Mouse (Mus musculus) layer of hippocampus, postnatal 14 days (tissue): ENCODE measurements at regions not wholly inside any gene's neighbourhood (a gene's known extent, or its start where the extent isn't known, plus 50 kb on each side); places are given as distances from the start of the nearest gene placed in this dataset.
"Not testable (repeated sequence)": the region's sequence is repeated elsewhere in the genome, so short reads cannot be mapped to it uniquely, and the experiment has no call there.

Experiments
- DNase-seq, 2 experiments: peaks; one replicate each; pipeline ENCODE4 v3.0.0; 2021 to 2022; ENCODE audit warnings: low spot score in 2 of 2, mixed read lengths in 1 of 2

GRCm38 (mm10) chr13:85035903-85036302 is 153.3 kb upstream of the Ccnh start:
- DNase-seq, result no peak

- DNase-seq, result no peak
These were observed 152.4 kb upstream of the Ccnh start for GRCm38 (mm10) chr13:85036830-85037229.

DNA sequence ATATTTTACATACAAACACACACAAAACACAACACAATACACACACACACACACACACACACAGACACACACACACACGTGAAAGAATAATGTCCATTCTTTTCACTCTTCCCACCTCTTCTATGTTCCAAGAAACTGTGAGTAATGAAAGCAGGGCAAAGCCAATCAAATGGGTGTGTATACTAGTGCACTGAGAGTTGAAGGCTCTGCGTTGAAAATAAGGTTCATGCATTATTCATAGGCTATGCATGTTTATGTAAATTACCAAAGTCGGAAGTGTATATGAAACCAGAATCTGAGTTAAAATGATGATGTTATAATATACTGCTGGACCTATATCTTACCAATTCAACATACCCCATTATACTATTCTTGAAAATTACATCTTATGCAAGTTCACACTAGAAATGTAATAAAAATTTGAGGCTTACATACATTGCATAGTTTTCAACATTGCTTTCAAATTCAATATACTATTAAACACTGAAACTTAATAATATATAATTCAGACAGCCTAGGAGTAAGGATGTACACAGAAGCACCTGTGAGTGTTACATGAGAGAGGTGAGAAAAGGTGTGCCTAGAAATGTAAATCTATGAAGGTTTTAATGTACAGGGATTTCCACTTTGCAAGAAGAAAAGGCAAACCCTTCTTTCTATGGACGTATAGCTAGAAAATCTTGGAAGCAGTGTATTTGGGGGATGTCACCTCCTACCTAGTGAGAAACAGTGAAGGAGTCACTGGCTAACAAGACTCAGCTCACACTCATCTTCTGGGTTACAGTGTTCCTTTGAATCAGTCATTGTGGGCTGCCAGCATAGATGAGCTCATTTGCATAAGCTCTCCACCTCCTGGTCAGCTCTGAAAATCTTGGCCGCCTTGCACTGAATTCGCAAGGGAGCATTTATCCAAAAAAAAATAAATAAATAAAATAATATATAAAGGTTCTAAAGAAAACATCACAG is 122.3 kb upstream of the Ccnh start:
- peak in 1 of 2 experiments; percentile 25 for DNase-seq

DNA sequence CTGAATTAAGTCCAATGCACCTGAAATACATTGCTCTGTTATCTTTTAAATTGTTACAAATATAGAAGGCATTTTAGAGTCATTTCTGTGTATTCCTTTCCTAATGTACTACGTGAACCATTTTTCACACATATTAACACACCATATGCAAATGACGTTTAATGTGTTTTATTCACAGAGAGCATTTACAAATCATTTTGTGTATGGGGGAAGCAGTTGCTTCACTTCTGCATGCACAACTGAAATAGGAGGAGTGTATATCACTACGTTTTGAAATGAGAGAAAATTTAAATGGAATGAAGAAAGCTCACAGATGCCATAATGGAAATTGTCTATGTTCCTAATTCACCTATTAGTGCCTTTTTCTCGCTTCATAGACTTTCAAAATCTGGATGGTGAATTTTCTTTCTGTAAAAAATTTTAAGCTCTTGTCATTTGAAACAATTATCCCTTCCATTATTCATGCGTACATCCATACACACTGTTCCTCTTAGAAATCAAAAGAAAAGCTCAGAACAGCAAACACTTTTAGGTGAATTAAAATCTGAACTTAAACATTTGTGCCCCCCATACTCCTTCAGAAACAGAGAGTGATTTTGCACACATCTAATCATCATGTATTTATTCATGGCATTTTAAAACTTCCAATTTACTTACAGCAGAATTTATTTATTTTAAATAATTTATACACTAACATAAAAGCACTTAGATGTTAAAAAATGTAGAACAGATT is 121.5 kb upstream of the Ccnh start:
- no peak for DNase-seq

DNA sequence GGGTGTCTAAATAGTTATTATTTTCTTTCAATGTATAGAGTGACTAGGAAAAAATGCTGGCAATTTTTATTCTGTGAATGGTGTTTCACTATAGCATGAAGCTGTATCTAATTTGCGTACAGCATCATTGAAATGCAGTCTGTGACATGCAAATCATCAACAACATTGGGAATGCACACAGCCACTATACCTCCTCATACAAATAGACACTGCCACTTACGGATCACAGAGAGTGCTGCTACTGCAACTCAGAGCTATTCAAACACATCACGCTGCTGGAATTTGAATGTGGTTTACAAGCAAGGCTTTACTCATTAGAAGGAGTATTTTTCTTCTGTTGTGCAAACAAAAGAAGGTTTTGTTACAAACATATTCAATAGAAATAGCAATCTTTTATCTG is 120.8 kb upstream of the Ccnh start:
- DNase-seq, result peak in 1 of 2 experiments; percentile 13

- peak in 1 of 2 experiments; percentile 51 for DNase-seq
These were observed 105.9 kb upstream of the Ccnh start for GRCm38 (mm10) chr13:85083335-85083734.

DNA sequence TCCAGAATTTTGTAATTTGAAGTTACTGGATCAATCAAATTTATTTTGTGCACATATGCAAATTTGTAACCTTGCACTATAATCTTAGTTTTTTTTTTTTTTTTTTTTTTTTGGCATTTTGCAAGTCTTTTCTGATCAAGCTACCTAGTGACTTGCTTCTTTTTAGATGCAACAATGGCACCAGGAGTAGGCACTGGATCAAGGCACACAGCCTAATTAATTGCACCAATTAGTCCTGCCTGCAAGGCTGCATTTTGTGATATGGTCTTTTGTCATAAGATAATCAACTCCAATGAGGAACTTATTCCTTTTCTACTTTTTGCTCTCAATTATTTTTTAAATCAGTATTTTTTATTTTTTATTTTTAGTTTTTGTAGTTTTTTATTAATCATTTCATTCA is 105.5 kb upstream of the Ccnh start:
- no peak for DNase-seq

DNA sequence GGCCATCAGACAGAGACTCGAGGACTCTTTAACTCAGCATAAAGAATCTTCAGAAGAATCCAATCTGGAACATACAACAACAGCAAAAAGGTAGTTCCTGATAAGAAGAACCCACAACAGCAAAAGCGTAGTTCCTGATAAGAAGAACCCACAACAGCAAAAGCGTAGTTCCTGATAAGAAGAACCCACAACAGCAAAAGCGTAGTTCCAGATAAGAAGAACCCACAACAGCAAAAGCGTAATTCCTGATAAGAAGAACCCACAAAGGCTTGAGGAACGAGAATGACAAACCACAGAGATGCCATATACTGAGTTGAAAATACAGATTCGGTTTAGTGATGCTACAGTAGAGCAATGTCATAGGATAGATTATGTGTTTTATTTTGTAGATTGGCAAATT is 93.0 kb upstream of the Ccnh start:
- DNase-seq, result no peak

DNA sequence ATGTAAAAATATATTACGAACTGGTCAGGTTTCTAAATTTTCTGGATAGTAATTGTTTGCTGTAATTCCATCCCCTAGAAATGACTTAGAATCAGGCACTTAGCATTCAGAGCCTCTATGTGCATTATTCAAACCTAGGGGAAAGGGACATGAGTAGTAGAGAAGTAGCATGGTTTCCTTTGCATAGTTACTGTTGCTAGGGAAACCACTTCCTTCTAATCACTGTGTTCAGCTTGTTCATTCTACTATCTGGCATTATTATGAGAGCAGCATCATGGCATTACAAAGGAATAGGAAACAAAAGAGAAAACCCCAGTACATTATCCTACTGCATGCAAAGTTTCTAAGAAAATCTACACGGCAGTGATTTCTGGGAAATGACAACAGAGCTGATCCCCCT is 65.9 kb upstream of the Ccnh start:
- DNase-seq, result peak in 1 of 2 experiments; percentile 16

DNA sequence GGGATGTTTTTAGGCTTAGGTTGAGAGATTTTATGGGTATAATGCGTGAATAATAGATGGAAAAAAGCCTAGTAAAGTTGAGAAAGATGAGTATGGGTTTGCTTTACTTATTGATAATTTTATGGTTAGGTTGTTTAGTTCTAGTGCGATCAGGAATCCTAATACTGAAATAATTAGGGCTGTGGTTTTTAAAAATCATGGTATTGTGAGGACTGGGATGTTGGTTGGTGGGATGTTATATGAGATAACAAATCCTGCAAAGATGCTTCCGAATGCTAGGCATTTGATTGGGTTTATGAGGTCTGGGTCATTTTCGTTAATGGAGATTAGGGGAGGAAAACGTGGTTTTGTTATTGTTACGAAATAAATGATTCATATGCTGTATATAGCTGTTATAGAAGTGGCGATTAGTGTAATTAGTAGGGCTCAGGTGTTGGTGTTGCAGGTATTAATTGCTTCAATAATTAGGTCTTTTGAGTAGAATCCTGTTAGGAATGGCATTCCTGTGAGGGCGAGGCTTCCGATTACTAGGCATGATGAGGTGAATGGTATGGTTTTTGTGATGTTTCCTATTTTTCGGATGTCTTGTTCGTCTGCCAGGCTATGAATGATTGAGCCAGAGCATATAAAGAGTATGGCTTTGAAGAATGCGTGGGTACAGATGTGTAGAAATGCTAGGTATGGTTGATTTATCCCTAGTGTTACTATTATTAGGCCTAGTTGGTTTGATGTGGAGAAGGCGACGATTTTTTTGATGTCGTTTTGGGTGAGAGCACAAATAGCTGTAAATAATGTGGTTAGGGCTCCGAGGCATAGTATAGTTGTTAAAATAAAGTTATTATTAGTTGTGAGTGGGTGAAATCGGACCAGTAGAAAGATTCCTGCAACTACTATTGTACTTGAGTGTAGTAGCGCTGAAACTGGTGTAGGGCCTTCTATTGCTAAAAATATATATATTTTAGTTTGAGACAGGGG is 62.3 kb upstream of the Ccnh start:
- not testable (repeated sequence) for DNase-seq

DNA sequence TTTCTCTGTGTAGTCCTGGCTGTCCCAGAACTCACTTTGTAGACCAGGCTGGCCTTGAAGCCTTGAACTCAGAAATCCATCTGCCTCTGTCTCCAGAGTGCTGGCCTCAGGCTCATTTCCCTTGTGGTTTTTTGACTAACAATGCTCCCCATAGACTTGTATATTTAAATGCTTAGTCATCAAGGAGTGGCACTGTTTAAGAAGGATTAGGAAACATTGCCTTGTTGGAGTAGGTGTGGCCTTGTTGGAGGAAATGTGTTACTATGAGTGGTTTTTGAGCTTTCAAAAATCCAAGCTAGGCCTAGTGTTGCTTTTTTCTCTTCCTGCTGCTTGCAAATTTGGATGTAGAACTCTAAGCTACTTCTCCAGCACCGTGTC is 61.7 kb upstream of the Ccnh start:
- no peak for DNase-seq
